Mouse (Mus musculus): Measurements from ENCODE around the gene Mlc1.

GRCm38 (mm10) chr15:88972300-88972699, 6.5 kb downstream of the Mlc1 start:
- TF ChIP-seq CTCF (IDR thresholded peaks at IDR 0.05; ENCODE audit: borderline replicate concordance, extremely low read depth, insufficient read depth, insufficient read length) = no peak
- TF ChIP-seq POLR2A (IDR thresholded peaks at IDR 0.05; ENCODE audit: borderline replicate concordance, extremely low read depth, insufficient read depth, insufficient read length, poor library complexity, severe bottlenecking) = no peak

All from brain, embryonic 14.5 days (tissue).